Mouse (Mus musculus) adrenal gland, adult 18-20 months (tissue): ENCODE data around the gene Nos1. TPM values are rescaled to one million over a fixed set of nuclear protein-coding genes. Genes with fewer than 3 reads are reported as not detected.

Experiments used
- DNase-seq, 2 experiments: peaks; one replicate each; pipeline ENCODE4 v3.0.0; 2021 to 2022; ENCODE audit warnings: low spot score in 2 of 2
- total RNA-seq, 2 experiments: library from RNA; stranded (reverse); gene quantifications; 1 replicate in 1 of 2; 2 replicates in 1 of 2; pipeline ENCODE4 v1.2.3; 2021

The Nos1 gene
- total RNA-seq, 2 experiments from 2014 or later, result 0.74 to 0.76 TPM

- DNase-seq, result no peak
These were observed 215.7 kb downstream of the Nos1 start for GRCm38 (mm10) chr5:117996581-117996980.

- no peak for DNase-seq
These were observed 216.7 kb downstream of the Nos1 start for GRCm38 (mm10) chr5:117997434-117997970.

- DNase-seq, result no peak
These were observed 218.2 kb downstream of the Nos1 start for GRCm38 (mm10) chr5:117999061-117999460.

GRCm38 (mm10) chr5:117999584-117999983 lies 218.8 kb downstream of the Nos1 start:
- DNase-seq, result no peak

- DNase-seq, result peak; percentile 69 to 76
These were observed 221.2 kb downstream of the Nos1 start for GRCm38 (mm10) chr5:118002059-118002458.

GRCm38 (mm10) chr5:118004619-118005018 lies 223.8 kb downstream of the Nos1 start:
- peak; percentile 71 to 73 for DNase-seq

GRCm38 (mm10) chr5:118005728-118006127 lies 224.9 kb downstream of the Nos1 start:
- no peak for DNase-seq

GRCm38 (mm10) chr5:118008344-118008743 lies 227.5 kb downstream of the Nos1 start:
- DNase-seq, result peak in 1 of 2 experiments; percentile 51

Other genes starting within 250 kb of the Nos1 start
- gene Fbxo21, start 195.7 kb downstream of the Nos1 start, total RNA-seq, result 10 to 100 TPM; 59.9 to 62.9 TPM
- gene Tesc, start 246.7 kb downstream of the Nos1 start, total RNA-seq, result 100 to 1,000 TPM; 149 to 166 TPM